Mouse (Mus musculus) Patski (cell line): ENCODE data around the gene Uts2. TPM values are rescaled to one million over a fixed set of nuclear protein-coding genes. Genes with fewer than 3 reads are reported as not detected.

Experiments used
- ATAC-seq: fragments of 100-300 bp; one replicate; pipeline ENCODE4 v1.8.0; 2021
- CTCF ChIA-PET: fragments of 350-600 bp; sonication (Branson Sonifier 250); formaldehyde crosslinking; loops from one replicate; lab custom pipeline; 2022; ENCODE audit warnings: inconsistent platforms; lab: Charles Lee
- POLR2A ChIA-PET: fragments of 350-600 bp; sonication (Branson Sonifier 250); formaldehyde crosslinking; loops from one replicate; lab custom pipeline; 2022; ENCODE audit warnings: antibody characterized with exemption, inconsistent platforms; lab: Charles Lee
- DNase-seq: peaks from one replicate; pipeline ENCODE4 v3.0.0-alpha.2; 2011; ENCODE audit warnings: low read depth, low spot score
- H3K27me3 ChIP-seq: fragments of 371-371 bp; one replicate; pipeline ENCODE4 v1.5.1; 2021
- CTCF ChIP-seq: fragments of 100-300 bp; IDR thresholded peaks from one replicate; pipeline ENCODE4 v1.5.1; 2021
- in situ Hi-C: fragments of 300-500 bp; cut with MboI; formaldehyde crosslinking; loops from 3 replicates; pipeline ENCODE4 v1.11.1; 2018; ENCODE audit warnings: low pct_unique_long_range_greater_than_20kb, mixed read lengths
- polyA plus RNA-seq: library from polyadenylated mRNA; unstranded; gene quantifications from one replicate; pipeline ENCODE4 v1.2.3, GENCODE M21; 2021

Uts2 gene
- polyA plus RNA-seq, 1 experiment from 2014 or later = not detected

DNA sequence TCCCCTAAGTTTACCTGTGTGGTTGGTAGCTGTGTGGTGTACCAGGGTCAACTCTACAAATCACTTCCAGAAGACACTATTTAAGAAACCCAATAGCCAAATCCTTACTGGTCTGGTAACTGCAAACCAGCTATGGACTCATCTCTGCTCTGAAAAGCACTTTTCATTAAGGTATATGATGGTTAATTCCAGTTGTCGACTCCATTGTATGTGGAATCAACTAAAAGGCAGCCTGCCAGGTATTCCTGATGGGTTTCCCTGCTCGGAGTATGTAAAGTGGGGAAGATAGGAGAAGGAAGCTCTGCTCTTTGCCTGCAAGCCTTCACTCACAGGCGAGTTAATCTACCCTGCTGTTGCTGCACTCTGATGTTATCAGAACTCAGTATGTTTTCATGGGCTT is 49.6 kb downstream of the Uts2 start:
- ChIA-PET CTCF (no interaction called here), POLR2A (no interaction called here)
- no peak for ATAC-seq
- no peak for TF ChIP-seq CTCF
- in situ Hi-C loops = no loop called here
- DNase-seq = no peak
- H3K27me3 ChIP-seq = no peaks in the 10 kb centered on the region

DNA sequence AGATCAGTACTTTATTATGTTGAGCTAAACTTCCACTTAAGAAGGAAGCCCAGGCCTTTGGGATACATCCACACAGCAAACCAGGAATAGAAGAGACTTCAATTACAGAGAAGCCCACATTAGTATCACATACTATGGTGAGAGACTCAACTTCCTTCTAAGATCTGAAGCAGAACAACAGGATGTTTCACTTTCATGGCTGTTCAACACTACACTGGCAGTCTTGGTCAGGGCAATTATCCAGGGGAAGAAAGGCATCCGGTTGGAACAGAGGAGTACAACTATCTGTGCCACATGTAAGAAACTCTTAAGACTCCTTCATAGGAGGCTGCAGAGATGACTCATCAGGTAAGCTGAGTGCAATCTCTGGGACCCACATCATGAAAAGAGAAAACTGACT is 54.3 kb downstream of the Uts2 start:
- ChIA-PET POLR2A (no interaction called here), CTCF (no interaction called here)
- no peak for DNase-seq
- in situ Hi-C loops = no loop called here
- TF ChIP-seq CTCF = no peak
- no peak for ATAC-seq
- H3K27me3 ChIP-seq = no peaks in the 10 kb centered on the region

Other genes starting within 250 kb of the Uts2 start
- gene Errfi1, start 143.2 kb upstream of the Uts2 start, polyA plus RNA-seq = 164 TPM
- 219 TPM for gene Park7, start 82.7 kb upstream of the Uts2 start, polyA plus RNA-seq
- 2.1 TPM for gene Tnfrsf9, start 82.5 kb upstream of the Uts2 start, polyA plus RNA-seq
- gene Per3, start 47.6 kb downstream of the Uts2 start, polyA plus RNA-seq = 7.4 TPM
- 39.6 TPM for gene Vamp3, start 60.9 kb downstream of the Uts2 start, polyA plus RNA-seq
- not detected for gene Gm13090, start 92.5 kb downstream of the Uts2 start, polyA plus RNA-seq